23 mouse cellular contexts compared by ENCODE assay signal in the genomic region with DNA sequence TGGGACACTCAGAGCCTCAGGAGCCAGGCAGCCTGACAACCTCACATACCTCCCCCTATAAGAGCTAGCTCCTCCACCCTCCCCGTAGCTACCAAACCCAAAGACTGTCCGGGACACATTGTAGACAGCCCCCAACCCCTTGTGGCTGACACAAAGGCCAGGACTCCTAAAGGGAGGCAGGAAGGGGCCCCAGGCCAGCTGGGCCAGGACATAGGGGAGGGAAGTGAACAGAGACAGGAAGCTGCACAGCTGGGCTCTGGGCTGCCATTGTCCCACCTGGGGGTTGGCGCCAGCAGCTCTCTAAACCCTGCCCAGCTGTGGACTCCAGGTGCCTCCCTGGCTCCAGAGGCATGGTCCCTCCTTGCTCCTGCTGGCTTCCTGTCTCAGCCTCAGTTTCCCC. TPM values are rescaled to one million over a fixed set of nuclear protein-coding genes. Genes with fewer than 3 reads are reported as not detected.
DNase-seq lines count a peak whose midpoint lies in the region; ATAC-seq and TF ChIP-seq lines count a peak whose summit lies in the region.
"Had no signal": no experiment of that assay in that cellular context is flagged by ENCODE, and none has a peak within 500 bp of the region (broad histone marks: within the 10 kb centered on the region; RNA-seq: fewer than 3 reads in every experiment).

No protein-coding gene starts in this region.

- peak; percentile 21; the same call in 1 of the 2 replicates for ATAC-seq in liver, postnatal 0 days
- ATAC-seq in liver, embryonic 11.5 days (replicated peaks; ENCODE audit: low FRiP score): no peak
- ATAC-seq: forebrain, embryonic 14.5 days; liver, embryonic 12.5 days had no signal

- H3K9ac ChIP-seq in liver, postnatal 0 days (replicated peaks): no peak overlapping the region
- no peak overlapping the region for H3K9ac ChIP-seq in liver, embryonic 11.5 days (ENCODE audit: low read depth, low read length)
- H3K9ac ChIP-seq: heart, embryonic 15.5 days; liver, embryonic 12.5 days had no signal

- no peak for TF ChIP-seq POLR2A in thymus, adult 2 months (IDR thresholded peaks at IDR 0.05; ENCODE audit: control insufficient read depth, extremely low read depth, insufficient read depth, low read length, poor library complexity)

- H3K4me1 ChIP-seq in liver, postnatal 0 days (ENCODE audit: insufficient read depth): no peaks in the 10 kb centered on the region
- H3K4me1 ChIP-seq in liver, embryonic 11.5 days (replicated peaks; ENCODE audit: control insufficient read depth, insufficient read depth, low read length): no peaks in the 10 kb centered on the region
- peaks cover 6% of the 10 kb centered on the region for H3K4me1 ChIP-seq in embryonic facial prominence, embryonic 10.5 days
- peaks cover 10% of the 10 kb centered on the region for H3K4me1 ChIP-seq in thymus, adult 2 months (replicated peaks; ENCODE audit: control insufficient read depth, insufficient read depth, low read length)
- H3K4me1 ChIP-seq: heart, embryonic 15.5 days; liver, embryonic 12.5 days had no signal

- H3K9me3 ChIP-seq in liver, postnatal 0 days (ENCODE audit: low read length): no peaks in the 10 kb centered on the region
- no peaks in the 10 kb centered on the region for H3K9me3 ChIP-seq in liver, embryonic 11.5 days (ENCODE audit: control insufficient read depth, low read length)
- H3K9me3 ChIP-seq in embryonic facial prominence, embryonic 10.5 days: no peaks in the 10 kb centered on the region
- H3K9me3 ChIP-seq: heart, embryonic 15.5 days; liver, embryonic 12.5 days had no signal

- no peak for TF ChIP-seq CTCF in liver, postnatal 0 days (IDR thresholded peaks at IDR 0.05; ENCODE audit: low read depth)
- no peak for TF ChIP-seq CTCF in thymus, adult 2 months (IDR thresholded peaks at IDR 0.05; ENCODE audit: borderline replicate concordance, control insufficient read depth, extremely low read depth, insufficient read depth, low read length, poor library complexity)

- no peak overlapping the region for H3K4me2 ChIP-seq in liver, postnatal 0 days (ENCODE audit: low read depth, low read length)
- H3K4me2 ChIP-seq in liver, embryonic 11.5 days: no peak overlapping the region
- H3K4me2 ChIP-seq: heart, embryonic 15.5 days; liver, embryonic 12.5 days had no signal

- WGBS in liver, postnatal 0 days (ENCODE audit: insufficient replicate concordance): 49% methylated on average over 3 of the region's 3 CpGs
- 59% methylated on average over 3 of the region's 3 CpGs for WGBS in liver, embryonic 11.5 days
- 63% methylated on average over 3 of the region's 3 CpGs for WGBS in embryonic facial prominence, embryonic 10.5 days
- WGBS in thymus, adult 2 months: 28% methylated on average over 3 of the region's 3 CpGs

- no peaks in the 10 kb centered on the region for H3K36me3 ChIP-seq in liver, postnatal 0 days (replicated peaks; ENCODE audit: insufficient read depth, low read length)
- no peaks in the 10 kb centered on the region for H3K36me3 ChIP-seq in liver, embryonic 11.5 days (ENCODE audit: control insufficient read depth, insufficient read depth, low read length)
- H3K36me3 ChIP-seq in embryonic facial prominence, embryonic 10.5 days (replicated peaks): no peaks in the 10 kb centered on the region
- H3K36me3 ChIP-seq in thymus, adult 2 months (ENCODE audit: control insufficient read depth, insufficient read depth, low read length): no peaks in the 10 kb centered on the region
- H3K36me3 ChIP-seq: heart, embryonic 15.5 days; liver, embryonic 12.5 days had no signal

- no peak for TF ChIP-seq EP300 in liver, postnatal 0 days (IDR thresholded peaks at IDR 0.05; ENCODE audit: low read depth)

- H3K27me3 ChIP-seq in liver, postnatal 0 days (ENCODE audit: insufficient read depth, low read length): no peaks in the 10 kb centered on the region
- no peaks in the 10 kb centered on the region for H3K27me3 ChIP-seq in liver, embryonic 11.5 days (replicated peaks; ENCODE audit: control insufficient read depth, insufficient read depth, low read length)
- H3K27me3 ChIP-seq in embryonic facial prominence, embryonic 10.5 days (replicated peaks; ENCODE audit: low read depth, poor library complexity, severe bottlenecking): no peaks in the 10 kb centered on the region
- no peaks in the 10 kb centered on the region for H3K27me3 ChIP-seq in thymus, adult 2 months (ENCODE audit: control insufficient read depth, insufficient read depth, low read length)
- H3K27me3 ChIP-seq: heart, embryonic 15.5 days; liver, embryonic 12.5 days had no signal

- no peak overlapping the region for H3K4me3 ChIP-seq in liver, postnatal 0 days (ENCODE audit: low read depth, low read length)
- H3K4me3 ChIP-seq in liver, embryonic 11.5 days (ENCODE audit: low read depth, low read length): no peak overlapping the region
- no peak overlapping the region; the same call in 1 of the 2 replicates for H3K4me3 ChIP-seq in embryonic facial prominence, embryonic 10.5 days
- no peak overlapping the region for H3K4me3 ChIP-seq in thymus, adult 2 months (ENCODE audit: control insufficient read depth, insufficient read depth, low read length)
- H3K4me3 ChIP-seq: heart, adult 2 months; heart, embryonic 15.5 days; liver, embryonic 12.5 days had no signal

- DNase-seq in liver, postnatal 0 days: no peak
- no peak for DNase-seq in liver, embryonic 11.5 days (ENCODE audit: low spot score)
- peak; percentile 25 for DNase-seq in A20 (ENCODE audit: low read depth, low spot score)
- DNase-seq in embryonic facial prominence, embryonic 10.5 days (ENCODE audit: low spot score): no peak
- peak; percentile 27 for DNase-seq in thymus, adult 2 months
- no peak for DNase-seq in urinary bladder, postnatal 25 days (ENCODE audit: low spot score)
- DNase-seq in adrenal gland, postnatal 36 days: no peak
- DNase-seq: adrenal gland, adult 2 months; cerebellum, adult 9-11 months; gastrocnemius, postnatal 14 days; heart, adult 2 months; kidney, adult 2 months; kidney, postnatal 36 days; lung, postnatal 10 days; right cerebral cortex, postnatal 4 days had no signal

- H3K27ac ChIP-seq in liver, postnatal 0 days (ENCODE audit: low read depth): no peak overlapping the region
- H3K27ac ChIP-seq in liver, embryonic 11.5 days (ENCODE audit: low read depth, low read length): no peak overlapping the region
- H3K27ac ChIP-seq in embryonic facial prominence, embryonic 10.5 days (replicated peaks): peak overlapping the region; percentile 40
- H3K27ac ChIP-seq in thymus, adult 2 months (ENCODE audit: control insufficient read depth, insufficient read depth, low read length): no peak overlapping the region
- H3K27ac ChIP-seq: heart, adult 2 months; heart, embryonic 15.5 days; liver, embryonic 12.5 days had no signal

RNA-seq across cellular contexts. Expression of a gene that starts 8.0 kb away (rescaled TPM):
- polyA plus RNA-seq in liver, postnatal 0 days (2015; fragmentation: Nextera tagmentation; extraction: Ambion mirVana): not detected in 2 replicates
- polyA plus RNA-seq in liver, embryonic 11.5 days (2014; fragmentation: Nextera tagmentation; extraction: Ambion mirVana): 1.8 and 2.6 TPM in 2 replicates
- polyA plus RNA-seq in embryonic facial prominence, embryonic 10.5 days (2016; fragmentation: Nextera tagmentation; extraction: Ambion mirVana): not detected in 2 replicates
- 2.7 TPM in 2 replicates for polyA plus RNA-seq in thymus, adult 2 months (2012; rRNA removed)
- not detected for total RNA-seq in adrenal gland, postnatal 36 days (2021)
- total RNA-seq: adrenal gland, adult 2 months; gastrocnemius, postnatal 14 days; heart, adult 2 months; megakaryocyte-erythroid progenitor cell, adult 5-6 weeks; monocyte, adult 5-6 weeks had no signal
- polyA plus RNA-seq: adrenal gland, adult 2 months; forebrain, embryonic 14.5 days; heart, adult 2 months; heart, embryonic 15.5 days; hindbrain, embryonic 11.5 days; kidney, adult 2 months; limb, embryonic 11.5 days; neural tube, embryonic 11.5 days had no signal

RNA-seq across cellular contexts. Expression of a gene that starts 50.3 kb away (rescaled TPM):
- polyA plus RNA-seq in liver, postnatal 0 days (2015; fragmentation: Nextera tagmentation; extraction: Ambion mirVana): 5.0 and 5.9 TPM in 2 replicates
- 10.6 and 11.0 TPM in 2 replicates for polyA plus RNA-seq in liver, embryonic 11.5 days (2014; fragmentation: Nextera tagmentation; extraction: Ambion mirVana)
- polyA plus RNA-seq in embryonic facial prominence, embryonic 10.5 days (2016; fragmentation: Nextera tagmentation; extraction: Ambion mirVana): 11.7 and 14.9 TPM in 2 replicates
- 141 and 171 TPM in 2 replicates for polyA plus RNA-seq in thymus, adult 2 months (2012; rRNA removed)
- total RNA-seq in adrenal gland, postnatal 36 days (2021): 10 to 100 TPM in 1 of 2 experiments, 1 to 10 TPM in 1; 9.6 to 12.7 TPM

RNA-seq across cellular contexts. Expression of a gene that starts 51.5 kb away (rescaled TPM):
- polyA plus RNA-seq in liver, postnatal 0 days (2015; fragmentation: Nextera tagmentation; extraction: Ambion mirVana): 8.6 and 9.1 TPM in 2 replicates
- polyA plus RNA-seq in liver, embryonic 11.5 days (2014; fragmentation: Nextera tagmentation; extraction: Ambion mirVana): 19.1 and 20.6 TPM in 2 replicates
- polyA plus RNA-seq in embryonic facial prominence, embryonic 10.5 days (2016; fragmentation: Nextera tagmentation; extraction: Ambion mirVana): 15.7 and 16.8 TPM in 2 replicates
- polyA plus RNA-seq in thymus, adult 2 months (2012; rRNA removed): 24.0 and 28.7 TPM in 2 replicates
- total RNA-seq in adrenal gland, postnatal 36 days (2021): 10 to 100 TPM in 1 of 2 experiments, 1 to 10 TPM in 1; 6.9 to 10.1 TPM

Comparison
In these comparisons a context has a peak if more than half of its experiments do, and no peak if none do; other contexts are left out.
1. DNase-seq: peak in A20 (single experiment) and thymus, adult 2 months (single experiment); none in liver, postnatal 0 days (single experiment), liver, embryonic 11.5 days (single experiment), embryonic facial prominence, embryonic 10.5 days (single experiment), urinary bladder, postnatal 25 days (single experiment) and adrenal gland, postnatal 36 days (0 of 2).